Mouse (Mus musculus): ENCODE measurements around the gene Fscn2.

Gene Fscn2

DNA sequence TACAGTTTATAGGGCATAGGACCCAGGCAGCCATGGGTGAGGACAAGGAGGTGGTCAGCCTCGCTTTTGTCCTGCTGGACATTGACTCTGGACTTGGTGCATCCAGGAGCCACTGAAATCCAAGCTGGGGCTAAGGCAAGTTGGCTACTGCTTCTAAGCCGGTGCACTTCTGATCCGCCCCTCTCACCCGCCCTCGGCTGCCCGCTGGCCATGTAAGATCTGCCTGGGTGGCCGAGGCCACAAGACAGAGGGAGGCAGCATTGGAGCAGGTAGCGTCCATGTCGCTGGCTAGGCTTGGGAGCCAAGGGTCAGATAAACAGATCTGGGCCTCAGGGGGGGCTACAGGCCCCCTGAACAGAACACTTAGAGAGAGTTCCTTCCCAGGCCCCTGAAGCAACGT is at the start of gene Fscn2:
Gene Fscn2 (plus strand): TSS at position 240 of the 400 bp plus-strand sequence.
- DNase-seq = no peak

DNA sequence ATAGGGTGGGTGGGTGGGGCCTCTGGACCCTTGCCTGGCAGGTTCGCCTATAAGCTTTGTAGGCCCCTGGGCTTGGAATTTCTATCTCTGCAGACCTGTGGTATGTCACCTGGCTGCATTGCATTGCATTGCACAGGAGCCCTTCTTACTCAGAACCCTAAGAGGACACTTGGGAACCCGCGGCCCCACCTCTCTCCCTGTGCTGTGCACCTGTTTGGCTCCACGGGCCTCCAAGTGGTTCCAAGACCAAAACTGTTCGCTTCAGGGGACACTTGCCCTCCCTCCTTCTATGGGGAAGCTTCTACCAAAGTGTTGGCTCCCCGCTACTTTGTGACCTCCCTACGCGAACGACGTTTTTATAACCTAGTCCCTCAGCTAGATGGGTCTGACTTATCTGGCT is 49.8 kb upstream of the Fscn2 start:
- no peak for DNase-seq

DNA sequence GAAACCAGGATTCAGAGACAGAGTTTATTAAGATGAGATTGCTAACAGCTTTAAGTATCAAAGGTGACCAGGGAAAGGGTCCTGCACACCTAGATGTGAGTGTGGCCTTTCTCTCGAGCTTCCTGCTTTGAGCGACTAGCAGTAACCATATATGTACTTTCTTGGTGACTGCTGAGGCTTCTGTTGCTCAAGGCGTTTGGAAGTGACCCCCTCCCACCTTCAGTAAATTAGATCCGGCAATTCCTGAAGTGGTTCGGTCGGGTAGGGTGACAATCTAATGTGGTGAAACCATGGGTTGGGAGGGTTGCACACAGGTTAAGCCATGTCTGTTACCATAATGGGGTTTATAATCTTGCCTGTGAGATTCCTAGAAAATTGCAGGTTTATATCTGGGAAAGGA is 49.3 kb upstream of the Fscn2 start:
- no peak for DNase-seq

DNA sequence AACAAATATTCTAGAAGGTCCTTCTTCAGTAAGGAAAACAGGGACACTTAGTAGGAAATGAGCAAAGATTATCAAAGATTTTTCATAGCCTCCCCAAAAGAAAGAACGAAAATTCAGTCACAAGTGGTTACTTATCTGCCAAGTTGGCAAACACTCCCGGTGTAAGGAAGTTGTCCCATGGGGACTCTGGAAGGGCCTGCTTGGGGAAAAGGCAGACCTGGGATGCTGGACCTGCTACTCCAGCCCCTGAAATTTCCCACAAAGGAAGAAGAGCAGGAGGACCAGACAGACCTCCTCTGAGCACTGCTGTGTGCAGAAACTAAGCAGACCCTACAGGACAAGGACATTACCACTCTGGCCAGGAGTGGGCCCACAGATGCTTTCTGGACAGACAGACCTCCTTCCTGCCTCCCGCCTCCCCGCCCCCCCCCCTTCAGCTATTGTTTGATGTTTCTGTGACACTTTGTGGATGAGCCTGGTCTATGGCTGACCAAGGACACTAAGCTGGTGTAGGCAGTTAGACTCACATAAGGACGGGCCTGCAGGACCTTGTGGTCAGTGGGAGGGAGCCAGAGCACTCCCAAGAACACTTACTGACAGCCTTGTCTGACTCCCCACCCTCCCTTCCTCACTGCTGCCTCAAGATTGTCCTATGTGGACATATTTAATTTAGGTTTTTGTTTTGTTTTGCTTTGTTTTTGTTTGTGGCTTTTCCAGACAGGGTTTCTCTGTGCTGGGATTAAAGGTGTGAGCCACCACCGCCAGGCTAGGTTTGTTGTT is 47.2 kb upstream of the Fscn2 start:
- DNase-seq = no peak

DNA sequence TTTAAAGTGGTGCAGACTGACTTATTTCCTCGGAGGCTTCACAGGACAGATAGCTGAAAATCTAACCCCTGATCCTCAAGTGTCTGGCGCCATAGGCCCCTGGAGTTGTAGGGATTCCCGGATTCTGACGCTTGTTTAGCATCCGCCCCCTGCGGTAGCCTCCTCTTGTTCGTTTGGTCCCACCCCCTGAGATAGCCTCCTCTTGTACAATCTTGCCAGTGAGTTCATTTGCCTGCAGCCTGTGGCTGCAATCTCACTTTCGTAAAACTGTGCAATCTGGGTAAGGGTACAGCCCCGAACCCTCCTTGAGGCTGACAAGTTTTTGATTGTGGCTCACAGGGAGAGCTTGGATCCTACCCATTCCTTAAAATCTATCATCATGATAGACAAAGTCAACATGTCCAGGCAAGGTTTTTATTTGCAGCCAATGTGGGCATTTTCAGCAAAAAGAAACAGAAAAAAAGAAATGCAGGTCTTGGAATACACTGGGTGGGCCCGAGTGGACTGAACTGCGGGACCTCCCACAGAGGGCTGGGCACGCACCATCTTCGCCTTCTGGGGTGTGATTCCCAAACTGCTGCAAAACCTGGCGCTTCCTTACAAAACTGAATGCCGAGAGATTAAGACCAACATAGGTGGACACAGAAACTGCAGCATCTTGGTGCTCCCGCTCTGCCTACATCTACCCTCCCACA is 46.5 kb upstream of the Fscn2 start:
- no peak for DNase-seq

DNA sequence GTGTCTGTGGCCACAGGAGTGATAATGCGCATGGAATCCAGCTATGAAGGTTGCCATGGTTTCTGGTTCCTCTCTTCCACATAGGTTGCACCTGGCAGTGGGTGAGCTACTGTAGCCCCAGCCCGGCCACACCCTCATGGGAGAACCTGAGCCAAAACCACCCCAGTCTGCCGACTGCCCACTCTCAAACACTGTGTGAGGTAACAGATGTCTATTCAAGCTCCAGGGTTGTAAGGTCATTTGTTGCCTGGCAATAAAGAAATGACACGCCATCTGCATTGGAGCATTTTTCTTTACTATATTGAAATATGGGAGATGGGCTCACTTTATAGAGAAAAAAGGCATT is 45.9 kb upstream of the Fscn2 start:
- DNase-seq = no peak

DNA sequence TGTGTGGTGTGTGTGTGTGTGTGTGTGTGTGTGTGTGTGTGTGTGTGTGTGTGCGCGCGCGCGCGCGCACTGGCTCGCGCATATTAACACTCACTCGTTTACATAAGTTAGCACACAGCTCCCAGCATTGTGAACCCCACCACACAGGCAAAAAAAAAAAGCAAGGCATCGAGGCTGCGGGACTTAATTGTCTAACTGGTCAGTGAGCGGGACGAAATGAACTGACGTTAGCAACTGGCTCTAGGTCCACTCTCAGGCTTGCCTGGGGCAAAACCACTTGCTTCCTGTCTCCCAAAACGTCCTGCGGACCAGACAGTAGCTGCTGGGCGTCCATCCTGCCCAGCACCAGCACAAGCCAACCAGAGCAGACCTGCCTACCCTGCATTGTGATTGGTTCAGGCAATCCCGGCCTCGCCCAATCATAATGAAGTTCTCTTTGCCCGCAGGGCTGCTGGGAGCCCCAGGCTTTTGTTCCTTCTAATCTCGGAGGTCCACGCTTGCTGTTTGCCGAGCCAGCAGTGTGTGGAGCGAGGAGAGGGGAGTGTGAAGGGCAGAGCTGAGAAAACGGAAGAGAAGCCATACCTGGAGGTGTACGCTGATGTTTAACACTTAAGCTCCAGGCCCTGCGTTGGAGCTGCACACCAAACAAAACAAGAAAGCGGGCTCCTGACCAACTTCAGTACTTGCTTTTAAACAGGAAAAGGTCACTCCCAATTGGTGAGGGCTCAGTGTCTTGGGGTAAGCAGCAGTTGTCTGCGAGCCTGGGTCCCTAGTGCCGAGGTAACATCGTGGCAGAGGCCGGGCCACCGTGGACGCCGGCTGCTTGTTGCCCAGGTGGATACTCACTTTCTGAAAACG is 45.3 kb upstream of the Fscn2 start:
- DNase-seq = peak; percentile 89

DNA sequence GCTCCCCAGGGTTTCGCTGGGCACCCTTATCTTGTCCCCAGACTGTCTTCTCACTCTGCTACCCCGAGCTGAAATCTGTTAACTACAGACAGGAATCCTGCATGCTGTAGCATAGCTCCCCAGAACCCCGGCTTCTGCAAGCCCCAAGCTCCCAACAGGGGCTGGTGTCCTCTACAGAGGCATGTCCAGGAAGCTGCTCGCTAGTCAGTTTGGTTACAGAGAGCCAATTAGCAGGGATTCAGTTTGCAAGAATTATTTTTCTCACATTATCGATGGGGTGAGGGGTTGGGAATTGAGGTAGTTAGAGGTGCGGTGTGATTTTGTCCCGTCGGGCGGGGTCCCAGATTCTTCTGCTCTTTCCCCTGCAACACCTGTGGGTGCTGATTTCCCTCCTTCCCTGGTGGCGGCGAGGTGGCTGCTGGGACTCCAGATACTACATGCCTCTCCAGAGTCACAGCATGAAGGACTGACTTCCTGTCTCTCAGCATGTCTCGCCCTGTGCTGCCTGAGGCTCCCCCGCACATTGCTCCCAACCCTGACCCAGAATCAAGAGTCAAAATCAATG is 44.6 kb upstream of the Fscn2 start:
- DNase-seq = peak; percentile 59

DNA sequence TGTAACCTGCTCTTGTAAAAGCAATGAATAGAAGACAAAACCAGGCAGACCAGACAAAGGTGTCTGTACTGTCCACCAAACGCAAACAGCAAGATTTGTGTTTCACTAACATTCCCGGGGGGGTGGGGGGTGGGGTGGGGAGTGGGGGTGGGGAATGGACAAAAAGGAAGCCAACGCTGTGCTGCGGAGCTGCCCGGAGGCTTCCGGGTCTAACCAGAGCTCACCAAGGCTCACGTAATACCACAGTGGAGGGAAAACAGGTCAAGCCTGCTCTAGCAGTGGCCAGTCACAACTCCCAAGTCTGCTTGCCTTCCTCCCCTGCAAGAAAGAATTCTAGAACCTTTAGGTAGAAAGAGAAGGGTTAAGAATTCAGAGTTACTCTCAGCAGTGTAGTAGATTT is 43.9 kb upstream of the Fscn2 start:
- no peak for DNase-seq

DNA sequence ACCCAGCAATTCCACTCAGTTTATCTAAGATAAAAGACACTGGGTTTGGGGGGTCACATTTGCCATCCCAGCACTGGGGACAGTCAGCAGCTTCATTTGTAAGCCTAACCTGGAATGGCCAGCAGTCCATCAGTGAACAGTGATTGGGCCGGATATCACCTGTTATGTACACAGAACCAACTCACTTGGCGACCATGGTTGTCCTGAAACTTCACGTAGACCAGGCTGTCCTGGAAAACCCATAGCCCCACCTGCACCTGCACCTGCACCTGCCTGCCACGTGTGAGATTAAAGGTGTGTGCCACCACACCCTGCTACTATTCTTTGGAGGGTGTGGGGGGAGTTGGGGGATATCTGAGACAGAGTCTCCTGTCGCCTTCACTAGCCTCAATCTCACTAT is 42.0 kb upstream of the Fscn2 start:
- DNase-seq = no peak

DNA sequence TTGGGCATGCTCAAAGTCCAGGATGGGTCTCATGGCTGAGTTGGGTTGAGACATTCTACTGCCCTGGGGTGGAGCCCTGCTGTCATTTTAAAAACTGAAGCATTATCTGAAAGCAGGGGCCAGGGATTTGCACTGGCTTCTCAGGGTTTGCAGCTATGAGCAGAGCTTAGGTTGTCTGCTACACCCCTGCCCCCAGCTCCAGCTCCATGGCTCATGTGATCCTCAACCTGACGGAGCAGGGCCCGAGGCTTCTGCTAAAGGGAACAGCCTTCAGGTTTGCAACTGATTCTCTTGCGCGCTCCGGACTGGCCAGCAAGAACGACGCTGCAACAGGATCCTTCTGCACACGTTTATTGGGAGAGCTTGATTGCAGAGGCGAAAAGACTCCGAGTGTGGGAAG is 41.2 kb upstream of the Fscn2 start:
- no peak for DNase-seq

DNA sequence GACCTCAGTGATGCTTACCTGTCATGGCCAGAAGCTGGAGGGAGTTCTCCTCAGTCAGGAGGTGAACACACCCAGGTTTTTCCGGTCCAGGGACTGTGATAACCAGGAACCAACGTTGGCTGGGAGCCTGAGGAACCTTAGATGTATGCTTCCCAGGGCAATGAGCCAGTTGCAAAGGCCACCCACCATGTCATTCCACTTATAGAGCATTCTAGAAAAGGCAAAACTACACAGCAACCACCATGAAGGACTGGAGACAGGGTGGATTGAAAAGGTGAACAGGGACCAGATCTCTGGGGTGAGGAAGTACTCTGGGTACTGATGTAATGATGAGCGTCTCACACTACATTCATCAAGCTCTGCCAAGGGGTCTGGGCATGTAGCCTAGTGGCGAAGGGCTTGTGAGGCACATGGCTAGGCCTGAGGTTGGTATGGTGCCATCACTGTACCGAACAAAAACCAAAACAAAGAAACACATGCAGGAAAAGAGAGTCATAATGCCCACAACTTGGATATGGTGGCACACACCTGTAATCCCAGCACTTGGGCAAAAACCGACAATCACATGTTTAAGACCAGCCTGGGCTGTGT is 25.8 kb upstream of the Fscn2 start:
- no peak for DNase-seq

DNA sequence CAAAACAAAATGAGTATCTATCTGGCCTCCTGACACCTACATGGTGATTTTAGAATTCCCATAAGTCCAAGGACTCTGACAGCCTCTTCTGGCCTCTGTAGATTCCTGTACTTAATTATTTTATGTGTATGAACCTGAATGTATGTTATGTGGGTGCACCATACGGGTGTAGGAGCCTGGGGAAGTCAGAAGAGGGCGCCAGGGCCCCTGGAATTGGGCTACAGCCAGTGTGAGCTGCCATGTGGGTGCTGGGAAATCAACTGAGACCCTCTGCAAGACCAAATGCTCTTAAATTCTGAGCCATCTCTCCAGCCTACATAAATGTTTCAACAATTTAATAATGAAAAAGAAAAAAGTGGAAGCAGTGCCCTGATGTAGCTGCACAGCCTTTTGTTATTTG is 23.9 kb upstream of the Fscn2 start:
- no peak for DNase-seq

DNA sequence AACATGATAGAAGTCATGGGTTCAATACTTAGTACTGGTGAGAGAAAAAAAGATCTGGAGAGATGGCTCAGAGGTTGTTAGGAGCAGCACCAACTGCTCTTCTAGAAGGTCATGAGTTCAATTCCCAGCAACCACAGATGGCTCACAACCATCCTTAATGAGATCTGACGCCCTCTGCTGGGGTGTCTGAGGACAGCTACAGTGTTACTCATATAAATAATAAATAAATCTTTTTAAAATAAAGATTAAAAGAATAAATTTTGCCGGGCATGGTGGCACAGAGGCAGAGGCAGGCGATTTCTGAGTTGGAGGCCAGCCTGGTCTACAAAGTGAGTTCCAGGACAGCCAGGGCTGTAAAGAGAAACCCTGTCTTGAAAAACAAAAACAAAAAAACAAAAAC is 22.5 kb upstream of the Fscn2 start:
- no peak for DNase-seq

DNA sequence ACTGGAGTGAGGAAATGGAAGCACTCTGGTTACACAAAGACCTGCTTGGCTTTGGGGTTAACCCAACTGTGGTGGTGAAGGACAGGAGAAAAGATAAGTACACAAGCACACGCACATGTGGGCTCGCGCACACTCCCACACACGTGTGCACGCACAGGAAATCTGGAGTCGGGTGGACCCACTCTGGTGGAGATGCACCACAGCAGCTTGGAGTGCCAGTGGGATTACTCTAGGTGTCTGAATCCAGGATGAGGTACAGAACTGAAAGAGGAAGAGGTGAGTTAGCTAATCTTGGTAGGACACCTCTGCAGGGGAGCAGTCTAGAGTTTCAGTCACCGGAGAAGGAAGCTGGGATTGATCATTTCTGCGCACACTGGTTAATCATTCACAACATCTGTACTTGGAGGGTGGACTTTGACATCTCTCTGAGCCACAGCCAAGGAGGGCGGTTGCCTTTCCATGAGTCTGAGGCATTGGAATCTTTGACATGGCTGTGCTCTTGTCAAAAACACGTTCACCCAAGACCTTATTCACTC is 21.3 kb upstream of the Fscn2 start:
- no peak for DNase-seq

DNA sequence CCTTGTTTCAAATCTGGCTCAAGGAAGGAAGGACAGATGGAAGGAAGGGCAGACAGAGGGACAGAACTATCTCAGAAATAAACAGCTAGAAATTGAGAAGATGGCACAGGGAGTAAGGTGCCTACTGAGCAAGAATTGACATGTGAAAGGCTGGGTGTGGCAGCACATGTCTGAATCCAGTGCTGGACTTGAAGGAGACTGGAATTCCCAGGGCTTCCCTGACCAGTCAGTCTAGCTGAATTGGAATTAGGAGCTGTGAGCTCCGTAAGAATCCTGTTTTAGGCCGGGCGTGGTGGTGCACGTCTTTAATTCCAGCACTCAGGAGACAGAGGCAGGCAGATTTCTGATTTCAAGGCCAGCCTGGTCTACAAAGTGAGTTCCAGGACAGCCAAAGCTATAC is 19.7 kb upstream of the Fscn2 start:
- DNase-seq = no peak

DNA sequence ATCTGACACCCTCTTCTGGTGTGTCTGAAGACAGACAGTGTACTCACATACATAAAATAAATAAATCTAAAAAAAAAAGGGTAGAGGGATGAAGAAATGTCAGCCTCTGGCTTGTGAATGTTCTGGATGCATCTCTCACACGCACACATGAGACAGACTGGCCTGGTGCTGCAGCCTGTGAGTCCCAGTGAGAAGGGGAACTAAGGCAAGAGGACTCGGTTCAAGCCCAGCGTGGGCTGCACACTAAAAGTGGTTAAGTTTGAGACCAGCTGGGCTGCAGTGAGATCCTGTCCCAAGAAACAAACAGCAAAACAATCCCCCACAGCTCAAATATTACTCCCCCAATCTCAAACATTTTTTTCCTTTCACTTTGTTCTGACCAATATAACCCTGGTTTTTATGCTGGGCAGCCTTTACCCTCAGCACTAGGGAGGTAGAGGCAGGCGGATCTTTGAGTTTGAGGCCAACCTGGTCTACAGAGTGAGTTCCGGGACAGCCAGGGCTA is 18.6 kb upstream of the Fscn2 start:
- DNase-seq = no peak

DNA sequence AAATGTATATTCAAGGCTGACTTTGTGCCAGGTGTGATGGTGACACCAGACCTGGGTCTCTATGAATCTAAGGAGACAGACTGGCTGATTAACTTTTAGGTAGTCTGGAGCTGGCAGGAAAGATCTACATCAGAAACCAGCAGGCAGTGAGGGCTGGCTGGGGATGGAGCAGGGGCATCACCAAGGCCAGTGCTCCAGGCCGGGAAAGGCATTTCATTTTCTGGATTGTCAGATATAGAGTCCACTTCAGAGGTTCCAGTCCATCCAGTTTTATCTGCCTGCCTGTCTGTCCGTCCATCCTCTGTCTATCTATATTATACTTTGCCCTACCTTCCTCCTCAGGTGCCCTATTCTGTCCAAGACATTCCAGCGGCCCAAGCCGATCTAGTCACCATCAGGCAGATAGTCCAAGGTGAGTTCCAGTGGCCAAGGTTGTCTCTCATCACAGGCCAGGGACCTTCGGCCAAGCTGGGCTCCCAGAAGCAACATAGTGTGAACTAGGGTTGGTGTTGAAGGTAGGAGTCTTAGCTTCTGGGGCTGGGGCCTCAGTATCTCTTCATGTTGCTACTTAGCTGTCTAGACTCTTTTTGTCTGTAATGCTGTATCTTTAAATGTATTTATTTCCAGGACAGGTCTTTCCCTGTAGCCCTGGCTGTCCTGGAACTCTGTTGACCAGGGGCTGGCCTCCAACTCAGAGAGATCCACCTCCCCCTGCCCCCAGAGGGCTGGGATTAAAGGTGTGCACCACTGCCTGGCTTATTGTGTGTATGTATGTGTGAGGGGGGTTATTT is 17.6 kb upstream of the Fscn2 start:
- DNase-seq = no peak

DNA sequence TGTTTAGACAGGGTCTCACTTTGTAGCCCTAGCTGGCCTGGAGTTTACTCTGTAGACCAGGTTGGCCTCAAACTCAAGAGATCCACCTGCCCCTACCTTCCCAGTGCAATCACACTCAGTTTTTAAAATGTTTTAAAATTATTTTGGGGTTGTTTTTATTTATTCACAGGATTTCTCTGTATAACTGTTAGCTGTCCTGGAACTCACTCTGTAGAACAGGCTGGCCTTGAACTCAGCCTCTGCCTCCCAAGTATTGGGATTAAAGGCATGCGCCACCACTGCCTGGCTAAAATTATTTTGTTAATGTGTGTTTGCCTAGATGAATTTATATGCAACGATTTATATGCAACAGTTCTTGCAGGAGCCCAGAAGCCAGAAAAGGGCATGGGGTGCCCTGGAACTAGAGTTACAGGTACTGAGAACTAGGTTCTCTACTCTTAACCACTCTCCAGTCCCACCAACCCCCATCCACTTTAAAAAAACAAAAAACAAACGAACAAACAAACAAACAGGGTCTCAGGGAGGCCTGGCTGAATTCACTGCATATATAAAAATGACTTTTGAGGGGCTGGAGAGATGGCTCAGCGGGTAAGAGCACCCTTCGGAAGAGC is 16.9 kb upstream of the Fscn2 start:
- DNase-seq = no peak

DNA sequence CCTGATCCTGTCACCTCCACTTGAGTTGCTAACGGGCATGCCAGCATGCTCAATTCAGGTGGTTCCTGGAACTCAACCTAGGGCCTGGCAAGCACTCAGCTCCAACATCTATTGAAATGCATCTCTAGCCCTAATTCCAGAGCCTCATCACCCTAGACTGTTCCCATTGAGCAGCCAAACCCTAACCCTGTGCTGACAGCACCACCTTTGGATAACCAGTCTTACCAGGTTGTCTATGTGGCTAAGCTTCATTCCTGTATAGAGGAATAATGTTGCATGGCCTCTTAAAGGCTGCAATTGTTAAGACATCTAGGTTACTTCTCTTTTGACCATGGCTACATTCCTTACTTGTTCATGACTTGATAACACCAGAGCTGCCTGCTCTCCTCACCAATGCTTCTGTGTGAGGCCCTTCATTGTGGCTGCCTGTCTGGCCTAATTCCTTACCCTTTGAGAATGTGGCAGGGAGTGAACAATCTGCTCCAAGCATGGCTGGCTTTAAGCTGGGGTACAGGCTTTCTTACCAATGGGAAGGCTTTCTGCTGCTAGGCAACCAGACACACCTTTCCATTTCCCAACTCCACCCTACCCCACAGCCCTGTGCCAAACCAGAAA is 16.2 kb upstream of the Fscn2 start:
- no peak for DNase-seq

Measured in thymus, postnatal 25 days (tissue).